Mouse (Mus musculus) fibroblast of lung, adult 2 months (primary cell): ENCODE results near the gene Thbs2.
A peak's percentile ranks its signal among the peaks of the same experiment; 100 is the strongest.

Source experiments
- DNase-seq: peaks from one replicate; pipeline ENCODE4 v3.0.0-alpha.2; 2011; ENCODE audit warnings: low read depth

Thbs2 gene

GRCm38 (mm10) chr17:14696281-14696795, 2.3 kb upstream of the Thbs2 start:
- DNase-seq = no peak

GRCm38 (mm10) chr17:14693048-14693993, 714 bp downstream of the Thbs2 start:
- DNase-seq = no peak

DNA sequence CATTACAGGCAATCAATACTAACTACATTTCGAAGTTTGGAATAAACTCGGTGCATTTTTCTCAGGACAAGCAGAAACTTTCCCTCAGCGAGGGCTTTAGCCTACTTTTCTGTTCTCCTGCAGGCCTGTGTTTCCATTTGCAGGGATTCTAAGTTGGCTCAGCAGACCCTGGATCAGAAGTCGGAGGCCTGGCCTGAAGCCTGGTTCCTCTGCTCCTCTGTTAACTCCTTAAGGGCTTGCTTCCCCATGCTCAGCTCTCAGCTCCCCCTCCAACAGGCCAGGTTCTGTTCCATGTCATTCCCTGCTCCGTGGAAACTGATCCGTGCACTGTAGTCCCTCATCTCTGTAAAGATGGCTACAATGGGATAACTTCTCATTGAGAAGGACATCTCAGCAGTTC, 2.1 kb downstream of the Thbs2 start:
- DNase-seq = no peak

DNA sequence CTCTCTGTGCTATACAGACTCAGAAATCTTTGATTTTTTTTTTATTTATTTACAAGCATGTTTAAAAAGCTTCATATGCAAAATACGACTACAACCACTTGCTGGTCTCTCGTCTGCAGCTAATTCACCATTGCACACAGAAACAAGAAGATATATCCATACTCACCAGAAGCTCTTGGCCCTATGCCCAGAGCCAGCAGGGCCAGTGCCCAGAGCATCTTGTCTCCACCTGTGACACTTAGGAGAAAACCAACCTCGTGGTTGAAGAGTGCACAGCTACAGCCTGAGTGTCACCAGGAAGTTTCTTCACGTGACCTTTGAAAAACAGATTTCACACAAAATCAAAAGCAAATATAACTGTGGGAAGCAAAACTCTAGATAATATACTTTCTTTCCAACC, 2.8 kb downstream of the Thbs2 start:
- DNase-seq = no peak

GRCm38 (mm10) chr17:14682836-14683235, 11.2 kb downstream of the Thbs2 start:
- no peak for DNase-seq

GRCm38 (mm10) chr17:14681047-14681446, 13.0 kb downstream of the Thbs2 start:
- DNase-seq = no peak

GRCm38 (mm10) chr17:14677198-14677597, 16.8 kb downstream of the Thbs2 start:
- no peak for DNase-seq

GRCm38 (mm10) chr17:14675517-14675916, 18.5 kb downstream of the Thbs2 start:
- no peak for DNase-seq

- peak; percentile 75 for DNase-seq
These were observed 21.6 kb downstream of the Thbs2 start for GRCm38 (mm10) chr17:14672402-14672801.

DNA sequence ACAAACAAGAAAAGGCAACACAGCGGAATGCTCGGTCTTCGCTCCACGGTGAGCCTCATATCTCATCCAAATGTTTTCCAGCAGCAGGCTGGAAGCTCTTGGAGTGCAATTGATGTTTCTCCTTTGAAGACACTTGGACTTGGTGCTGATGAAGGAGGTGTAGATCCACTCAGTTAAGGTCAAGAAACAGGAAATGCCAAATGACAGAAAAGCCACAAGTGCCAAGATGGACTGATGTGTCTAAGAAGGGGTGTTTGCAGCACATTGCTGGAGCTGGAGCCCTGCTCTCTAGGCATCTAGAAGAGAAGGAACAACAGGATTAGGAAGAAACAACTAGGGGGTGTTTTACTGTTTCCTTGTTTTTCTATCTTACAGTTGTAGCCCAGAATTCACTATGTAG, 26.8 kb downstream of the Thbs2 start:
- no peak for DNase-seq

GRCm38 (mm10) chr17:14666451-14666850, 27.6 kb downstream of the Thbs2 start:
- DNase-seq = no peak

DNA sequence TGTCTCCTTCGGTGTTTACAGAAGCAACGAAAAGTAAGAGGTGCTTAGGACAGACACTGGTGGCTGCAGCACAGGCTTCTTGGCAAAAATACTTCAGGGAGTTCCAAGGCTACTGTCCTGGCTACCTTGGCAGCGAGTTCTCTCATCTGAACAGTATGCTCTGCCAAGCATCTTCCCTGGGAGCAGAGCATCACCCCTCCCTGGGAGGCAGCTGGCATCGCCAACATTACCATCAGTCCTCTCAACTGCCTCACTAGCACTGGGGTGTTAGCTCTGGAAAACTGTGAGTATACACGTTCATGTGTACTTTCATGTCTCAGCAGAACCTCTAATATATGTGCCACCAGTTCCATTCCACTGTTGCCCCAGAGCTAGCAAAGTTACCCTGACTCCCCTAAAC, 30.7 kb downstream of the Thbs2 start:
- no peak for DNase-seq

DNA sequence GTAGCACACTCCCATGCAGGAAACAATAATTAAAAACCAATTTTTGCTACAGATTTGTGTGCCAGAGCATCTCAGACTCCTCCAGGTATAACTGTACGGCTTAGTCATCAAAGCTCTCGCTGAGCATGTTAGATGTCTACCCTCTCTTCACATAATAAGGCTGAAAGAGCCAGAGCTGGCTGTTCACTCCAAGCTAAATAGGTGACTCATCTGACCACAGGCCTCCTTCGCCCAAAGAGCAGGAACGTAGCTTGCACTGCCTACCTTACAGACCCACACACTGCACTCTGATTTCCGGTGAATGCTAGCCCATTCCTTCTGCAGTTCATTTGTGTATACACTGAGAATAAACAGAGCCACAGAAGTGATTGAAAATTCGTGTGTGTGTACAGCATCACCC, 31.6 kb downstream of the Thbs2 start:
- peak; percentile 76 for DNase-seq

- peak; percentile 88 for DNase-seq
These were observed 34.3 kb downstream of the Thbs2 start for GRCm38 (mm10) chr17:14659746-14660145.

DNA sequence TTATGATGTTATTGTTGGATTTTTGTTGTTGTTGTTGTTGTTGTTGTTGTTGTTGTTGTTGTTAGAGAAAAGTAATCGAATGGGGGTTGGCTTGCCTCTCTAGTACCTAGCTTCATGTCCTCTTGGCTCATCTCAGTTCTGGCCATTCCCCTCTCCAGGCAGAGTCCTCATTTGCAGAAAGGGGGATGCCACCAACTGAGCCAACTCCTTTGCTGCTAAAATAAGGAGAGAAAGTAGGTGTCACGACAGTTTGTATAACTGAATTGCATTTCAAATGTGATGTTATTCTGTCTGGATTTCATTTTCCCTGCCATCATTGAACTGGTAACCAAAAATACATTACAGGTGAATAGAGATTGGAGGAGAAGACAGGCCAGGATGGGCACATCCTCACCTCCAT, 35.9 kb downstream of the Thbs2 start:
- no peak for DNase-seq

DNA sequence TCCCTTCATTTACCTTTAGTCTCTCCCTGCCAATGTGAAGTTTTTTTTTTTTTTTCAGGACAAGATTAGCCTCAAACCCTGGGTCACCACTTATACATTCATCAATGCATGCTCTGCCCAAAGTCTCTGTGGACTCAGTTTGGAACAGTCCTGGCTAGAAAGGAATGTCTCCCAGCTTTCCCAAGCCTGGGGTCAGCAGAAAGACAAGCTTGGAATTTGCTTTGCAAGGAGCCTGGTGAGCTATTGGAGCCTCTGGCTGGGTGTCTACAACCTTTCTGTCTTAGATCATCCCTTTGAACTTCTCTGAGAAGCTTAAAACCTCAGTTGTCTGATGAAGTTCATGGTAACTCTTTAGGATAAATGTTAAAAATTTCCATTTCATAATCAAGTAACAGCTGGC, 36.9 kb downstream of the Thbs2 start:
- no peak for DNase-seq

GRCm38 (mm10) chr17:14654981-14655380, 39.1 kb downstream of the Thbs2 start:
- DNase-seq = no peak

- no peak for DNase-seq
These were observed 42.0 kb downstream of the Thbs2 start for GRCm38 (mm10) chr17:14652013-14652412.

DNA sequence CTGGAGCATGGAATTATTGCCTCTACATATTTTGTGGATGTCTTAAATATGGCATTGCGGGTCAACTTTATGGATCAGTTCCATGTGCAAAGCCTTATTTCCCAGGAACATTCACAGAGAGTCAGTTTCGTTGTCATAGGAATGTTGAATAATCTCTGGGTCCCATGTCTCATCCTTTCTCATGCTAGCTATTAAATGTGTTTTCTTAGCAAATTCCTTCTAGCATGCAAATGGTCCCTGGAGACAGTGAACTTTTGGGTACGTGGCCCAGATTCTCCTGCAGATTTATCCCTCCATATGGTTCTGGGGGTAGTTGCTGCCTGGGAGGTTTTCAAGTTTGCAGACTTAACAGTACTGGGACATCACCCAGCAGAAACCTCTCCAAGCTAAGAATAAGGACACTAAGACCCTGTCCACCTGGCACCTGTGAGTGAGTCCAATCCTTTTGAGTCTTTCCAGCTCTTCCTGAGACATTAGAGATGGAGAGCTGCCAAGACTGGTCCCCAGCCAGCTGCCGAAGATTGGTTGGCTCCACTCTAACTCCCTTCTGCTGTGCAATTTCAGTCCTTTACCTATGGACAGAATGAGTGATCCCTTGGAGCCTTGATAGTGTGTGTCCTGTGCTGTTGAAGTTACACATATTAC, 45.9 kb downstream of the Thbs2 start:
- DNase-seq = no peak

- DNase-seq = no peak
These were observed 50.0 kb downstream of the Thbs2 start for GRCm38 (mm10) chr17:14643996-14644395.

GRCm38 (mm10) chr17:14640351-14641115, 53.5 kb downstream of the Thbs2 start:
- peak; percentile 82 for DNase-seq

GRCm38 (mm10) chr17:14635546-14636323, 58.3 kb downstream of the Thbs2 start:
- DNase-seq = no peak
